Mouse (Mus musculus) MEL (cell line): Measurements from ENCODE around the gene Hpse. TPM values are rescaled to one million over a fixed set of nuclear protein-coding genes. Genes with fewer than 3 reads are reported as not detected.

ENCODE experiments used
- DNase-seq: peaks from one replicate; pipeline ENCODE4 v3.0.0; 2011; ENCODE audit warnings: low read depth, low spot score
- H3K27ac ChIP-seq: 2 replicates; pipeline ENCODE4 v1.5.1; 2012; ENCODE audit warnings: low read depth, mild to moderate bottlenecking, control low read depth, low read length, moderate library complexity; ENCODE audit not compliant: control insufficient read depth
- H3K27me3 ChIP-seq, 2 experiments: fragments of 150-350 bp in 1 of 2; sonication (generic) in 1 of 2; 2 replicates each; pipeline ENCODE4 v1.6.1; 2012; ENCODE audit warnings: low read length in 2 of 2, mild to moderate bottlenecking in 2 of 2, improper control_type of control experiment in 1 of 2, moderate library complexity in 1 of 2; ENCODE audit not compliant: insufficient read depth in 2 of 2, control insufficient read depth in 1 of 2
- H3K36me3 ChIP-seq, 2 experiments: 2 replicates each; pipeline ENCODE4 v1.6.1; 2012 to 2014; ENCODE audit warnings: low read length in 2 of 2, improper control_type of control experiment in 1 of 2, inconsistent platforms in 1 of 2, mild to moderate bottlenecking in 1 of 2; ENCODE audit not compliant: insufficient read depth in 2 of 2, control insufficient read depth in 1 of 2
- H3K4me1 ChIP-seq, 2 experiments: fragments of 150-350 bp in 1 of 2; sonication (generic) in 1 of 2; 2 replicates each; pipeline ENCODE4 v1.6.1; 2012; ENCODE audit warnings: low read length in 2 of 2, improper control_type of control experiment in 1 of 2, mild to moderate bottlenecking in 1 of 2; ENCODE audit not compliant: insufficient read depth in 2 of 2, control insufficient read depth in 1 of 2
- H3K4me3 ChIP-seq, 2 experiments: fragments of 150-350 bp in 1 of 2; sonication (generic) in 1 of 2; 2 replicates each; pipeline ENCODE4 v1.5.1; 2012; ENCODE audit warnings: low read depth in 2 of 2, low read length in 2 of 2, mild to moderate bottlenecking in 2 of 2, moderate library complexity in 2 of 2, control low read depth in 1 of 2, improper control_type of control experiment in 1 of 2; ENCODE audit not compliant: control insufficient read depth in 1 of 2, insufficient read depth in 1 of 2
- H3K79me2 ChIP-seq: 2 replicates; pipeline ENCODE4 v1.6.1; 2012; ENCODE audit warnings: mild to moderate bottlenecking, low read length, moderate library complexity; ENCODE audit not compliant: control insufficient read depth, poor library complexity, insufficient read depth
- H3K9ac ChIP-seq: 2 replicates; pipeline ENCODE4 v1.6.1; 2012; ENCODE audit warnings: low read depth, mild to moderate bottlenecking, control low read depth, low read length, moderate library complexity; ENCODE audit not compliant: control insufficient read depth, poor library complexity, severe bottlenecking
- H3K9me3 ChIP-seq: fragments of 150-350 bp; sonication (generic); replicated peaks from 2 replicates; pipeline ENCODE4 v1.6.1; 2012; ENCODE audit warnings: mild to moderate bottlenecking, low read length, improper control_type of control experiment, moderate library complexity; ENCODE audit not compliant: insufficient read depth
- CHD1 ChIP-seq: IDR thresholded peaks from 2 replicates; pipeline ENCODE4 v1.6.1; 2012; ENCODE audit warnings: low read depth, mild to moderate bottlenecking, inconsistent platforms, low read length, improper control_type of control experiment
- CTCF ChIP-seq, 3 experiments: IDR thresholded peaks in 2 of 3; conservative IDR thresholded peaks in 1 of 3; 2 replicates each; pipeline ENCODE4 v1.5.1; 2011 to 2012; ENCODE audit warnings: low read length in 3 of 3, low read depth in 2 of 3, mild to moderate bottlenecking in 2 of 3, improper control_type of control experiment in 1 of 3, inconsistent platforms in 1 of 3, mixed read lengths in 1 of 3, moderate library complexity in 1 of 3; ENCODE audit not compliant: control insufficient read depth in 1 of 3, insufficient read depth in 1 of 3, poor library complexity in 1 of 3, severe bottlenecking in 1 of 3
- EP300 ChIP-seq, 2 experiments: IDR thresholded peaks; 2 replicates each; pipeline ENCODE4 v1.6.1; 2011; ENCODE audit warnings: improper control_type of control experiment in 2 of 2, low read length in 2 of 2, low read depth in 1 of 2, mild to moderate bottlenecking in 1 of 2
- GABPA ChIP-seq: IDR thresholded peaks from 2 replicates; pipeline ENCODE4 v1.6.1; 2012; ENCODE audit warnings: low read depth, mild to moderate bottlenecking, inconsistent platforms, low read length, improper control_type of control experiment, moderate library complexity
- GATA1 ChIP-seq: IDR thresholded peaks from 2 replicates; pipeline ENCODE4 v1.6.1; 2011; ENCODE audit warnings: low read depth, low read length, improper control_type of control experiment
- HCFC1 ChIP-seq: IDR thresholded peaks from 2 replicates; pipeline ENCODE4 v1.6.1; 2012; ENCODE audit warnings: low read depth, mild to moderate bottlenecking, inconsistent platforms, low read length, improper control_type of control experiment, moderate library complexity
- JUND ChIP-seq: IDR thresholded peaks from 2 replicates; pipeline ENCODE4 v1.6.1; 2011; ENCODE audit warnings: low read depth, mild to moderate bottlenecking, improper control_type of control experiment, low read length
- MAFK ChIP-seq: IDR thresholded peaks from 2 replicates; pipeline ENCODE4 v1.6.1; 2011; ENCODE audit warnings: low read depth, mild to moderate bottlenecking, low read length, improper control_type of control experiment, borderline replicate concordance
- MAX ChIP-seq: IDR thresholded peaks from 2 replicates; pipeline ENCODE4 v1.6.1; 2011; ENCODE audit warnings: low read length, improper control_type of control experiment
- MEF2A ChIP-seq: IDR thresholded peaks from 2 replicates; pipeline ENCODE4 v1.6.1; 2014; ENCODE audit warnings: low read depth, mild to moderate bottlenecking, inconsistent platforms, low read length, improper control_type of control experiment; ENCODE audit not compliant: poor library complexity, insufficient replicate concordance, severe bottlenecking; ENCODE audit errors: extremely low read depth
- MXI1 ChIP-seq: IDR thresholded peaks from 2 replicates; pipeline ENCODE4 v1.6.1; 2011; ENCODE audit warnings: mild to moderate bottlenecking, low read depth, low read length, improper control_type of control experiment
- MYB ChIP-seq: IDR thresholded peaks from 2 replicates; pipeline ENCODE4 v1.6.1; 2011; ENCODE audit warnings: mild to moderate bottlenecking, low read depth, low read length, improper control_type of control experiment
- MYC ChIP-seq: IDR thresholded peaks from 2 replicates; pipeline ENCODE4 v1.6.1; 2011; ENCODE audit warnings: low read depth, mild to moderate bottlenecking, low read length, improper control_type of control experiment, moderate library complexity
- NRF1 ChIP-seq: IDR thresholded peaks from 2 replicates; pipeline ENCODE4 v1.6.1; 2014; ENCODE audit warnings: low read depth, mild to moderate bottlenecking, inconsistent platforms, low read length, improper control_type of control experiment, moderate library complexity; ENCODE audit not compliant: poor library complexity, insufficient read depth, severe bottlenecking
- POLR2A ChIP-seq, 2 experiments: IDR thresholded peaks; 2 replicates each; pipeline ENCODE4 v1.6.1; 2011 to 2012; ENCODE audit warnings: low read length in 2 of 2, mild to moderate bottlenecking in 2 of 2, control low read depth in 1 of 2, improper control_type of control experiment in 1 of 2, low read depth in 1 of 2, moderate library complexity in 1 of 2; ENCODE audit not compliant: control insufficient read depth in 1 of 2, insufficient read depth in 1 of 2, poor library complexity in 1 of 2
- POLR2AphosphoS5 ChIP-seq: IDR thresholded peaks from 2 replicates; pipeline ENCODE4 v1.6.1; 2012; ENCODE audit warnings: low read depth, borderline replicate concordance, mild to moderate bottlenecking, inconsistent platforms, low read length, moderate library complexity, mixed read lengths
- RCOR1 ChIP-seq: IDR thresholded peaks from 2 replicates; pipeline ENCODE4 v1.6.1; 2012; ENCODE audit warnings: low read depth, mild to moderate bottlenecking, inconsistent platforms, low read length, improper control_type of control experiment
- SIN3A ChIP-seq: IDR thresholded peaks from 2 replicates; pipeline ENCODE4 v1.6.1; 2012; ENCODE audit warnings: low read length, improper control_type of control experiment, inconsistent platforms
- SMC3 ChIP-seq: IDR thresholded peaks from 2 replicates; pipeline ENCODE4 v1.6.1; 2011; ENCODE audit warnings: low read depth, low read length, improper control_type of control experiment
- TAL1 ChIP-seq: IDR thresholded peaks from 2 replicates; pipeline ENCODE4 v1.6.1; 2012; ENCODE audit warnings: mild to moderate bottlenecking, inconsistent platforms, low read length, moderate library complexity, mixed read lengths
- TCF12 ChIP-seq: IDR thresholded peaks from 2 replicates; pipeline ENCODE4 v1.6.1; 2014; ENCODE audit warnings: low read depth, mild to moderate bottlenecking, inconsistent platforms, low read length, improper control_type of control experiment, moderate library complexity
- UBTF ChIP-seq: IDR thresholded peaks from 2 replicates; pipeline ENCODE4 v1.6.1; 2012; ENCODE audit warnings: low read depth, mild to moderate bottlenecking, inconsistent platforms, low read length, improper control_type of control experiment, moderate library complexity, borderline replicate concordance; ENCODE audit not compliant: insufficient read depth
- USF2 ChIP-seq, 2 experiments: IDR thresholded peaks; 2 replicates each; pipeline ENCODE4 v1.6.1; 2011 to 2012; ENCODE audit warnings: improper control_type of control experiment in 2 of 2, low read length in 2 of 2, borderline replicate concordance in 1 of 2, inconsistent platforms in 1 of 2, low read depth in 1 of 2, mild to moderate bottlenecking in 1 of 2; ENCODE audit not compliant: insufficient read depth in 1 of 2
- polyA plus RNA-seq, 2 experiments: library from polyadenylated mRNA; stranded (reverse) in 1 of 2; unstranded in 1 of 2; fragments of >175 nt in 1 of 2; fragments of >200 nt in 1 of 2; gene quantifications; 2 replicates each; pipeline versions ENCODE4 v1.2.1 to v1.2.4; 2012; ENCODE audit warnings: low replicate concordance in 2 of 2, low read depth in 1 of 2; ENCODE audit not compliant: insufficient read length in 2 of 2, insufficient read depth in 1 of 2, missing spikeins in 1 of 2
- total RNA-seq: library from RNA; depleted of rRNA; stranded (reverse); fragments of 300-350 nt; gene quantifications from 2 replicates; pipeline ENCODE4 v1.2.3, GENCODE M21; 2012

The Hpse gene
- total and polyA plus RNA-seq, 3 experiments, result 0.03 TPM; not detected in 2

DNA sequence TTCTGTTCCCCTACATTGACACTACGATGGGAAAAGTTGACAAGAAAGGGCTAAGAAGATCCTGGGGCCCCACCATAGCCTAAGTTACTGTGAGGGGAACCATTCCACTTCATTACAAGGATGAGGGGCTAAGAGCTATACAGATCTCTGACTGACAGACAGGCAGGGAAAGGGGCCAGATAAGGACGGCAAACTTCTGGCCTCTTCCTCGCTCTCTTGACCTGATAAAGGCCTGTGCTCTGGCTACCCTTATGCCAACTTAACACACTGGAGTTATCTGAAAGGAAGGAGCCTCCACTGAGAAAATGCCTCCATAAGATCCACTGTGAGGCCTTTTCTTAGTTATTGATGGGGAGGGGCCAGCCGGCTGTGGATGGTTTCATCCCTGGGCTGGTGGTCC, 83.6 kb downstream of the Hpse start:
- H3K36me3 ChIP-seq, result peaks cover 0 to 28% of the 10 kb centered on the region in 2 experiments; a peak in 2 of 4 replicates
- H3K4me3 ChIP-seq, result peak overlapping the region in 1 of 2 experiments; percentile 53; a peak in 1 of 4 replicates
- H3K27ac ChIP-seq, result peak overlapping the region; percentile 15
- no peaks in the 10 kb centered on the region for H3K79me2 ChIP-seq
- peak overlapping the region; percentile 59 for H3K9ac ChIP-seq
- TF ChIP-seq RCOR1 (no peak), UBTF (0 out of 2 replicates have a peak, but pooled peaks have one; percentile 1), MAFK (no peak), CHD1 (no peak), EP300 (IDR thresholded peaks at IDR 0.05; ENCODE audit: low read depth in 1 of 2, low read length in 2 of 2) (0 out of 4 replicates have a peak, but pooled peaks of 1 of the 2 experiments have one; percentile 2), USF2 (IDR thresholded peaks at IDR 0.05; ENCODE audit: borderline replicate concordance in 1 of 2, insufficient read depth in 1 of 2, low read depth in 1 of 2, low read length in 2 of 2) (no peak), MYB (no peak), MEF2A (no peak), JUND (no peak), SIN3A (no peak), GATA1 (peak; percentile 34; the same call in 1 of the 2 replicates), MYC (no peak), MAX (no peak), MXI1 (no peak), HCFC1 (no peak), CTCF (IDR thresholded peaks at IDR 0.05 in 2 of 3, conservative IDR thresholded peaks at IDR 0.05 in 1 of 3; ENCODE audit: control insufficient read depth in 1 of 3, insufficient read depth in 1 of 3, low read depth in 2 of 3, low read length in 3 of 3, poor library complexity in 1 of 3, severe bottlenecking in 1 of 3) (no peak), GABPA (no peak), TAL1 (peak; percentile 26), POLR2AphosphoS5 (no peak), NRF1 (no peak), TCF12 (peak; percentile 12; the same call in 1 of the 2 replicates), SMC3 (no peak), POLR2A (IDR thresholded peaks at IDR 0.05; ENCODE audit: control insufficient read depth in 1 of 2, insufficient read depth in 1 of 2, low read depth in 1 of 2, low read length in 2 of 2, poor library complexity in 1 of 2) (no peak)
- no peaks in the 10 kb centered on the region for H3K27me3 ChIP-seq
- H3K9me3 ChIP-seq, result no peaks in the 10 kb centered on the region
- peak; percentile 32 for DNase-seq
- H3K4me1 ChIP-seq, result peaks cover 10 to 42% of the 10 kb centered on the region in 2 experiments
